Mouse (Mus musculus) cortical plate, adult 2 months (tissue): ENCODE measurements at regions not wholly inside any gene's neighbourhood (a gene's known extent, or its start where the extent isn't known, plus 50 kb on each side); places are given as distances from the start of the nearest gene placed in this dataset.

Source experiments
- CTCF ChIP-seq: fragments of 200-500 bp; IDR thresholded peaks from 2 replicates; pipeline ENCODE4 v1.5.1; 2011; ENCODE audit warnings: mild to moderate bottlenecking, control low read depth, low read length; ENCODE audit not compliant: insufficient read depth; ENCODE audit errors: extremely low read depth
- POLR2A ChIP-seq: fragments of 200-500 bp; IDR thresholded peaks from 2 replicates; pipeline ENCODE4 v1.6.1; 2011; ENCODE audit warnings: mild to moderate bottlenecking, low read length, control low read depth; ENCODE audit not compliant: insufficient read depth; ENCODE audit errors: extremely low read depth

DNA sequence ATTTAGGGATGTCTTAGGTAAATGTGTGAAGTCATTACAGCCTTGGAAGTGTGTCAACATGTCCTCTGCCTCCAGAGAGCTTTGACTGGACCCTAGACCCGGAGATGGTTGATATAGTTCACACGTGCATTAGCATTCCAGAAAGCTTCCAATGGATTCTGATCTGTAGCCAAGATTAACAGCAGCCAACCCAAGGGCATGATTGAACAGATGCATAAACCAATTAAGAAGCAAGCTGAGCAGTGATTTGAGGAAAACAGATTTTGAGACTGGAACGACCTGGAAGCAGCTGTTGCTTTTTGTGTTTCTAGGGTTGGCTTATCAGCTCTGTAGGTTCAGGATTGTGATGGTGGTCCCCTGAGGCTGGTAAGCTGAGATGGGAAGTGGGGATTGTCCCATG lies 109.1 kb upstream of the Ahi1 start:
- TF ChIP-seq CTCF: no peak
- TF ChIP-seq POLR2A: no peak
